Mouse (Mus musculus): ENCODE results near the gene Ptprf. TPM values are rescaled to one million over a fixed set of nuclear protein-coding genes. Genes with fewer than 3 reads are reported as not detected.

Ptprf gene
- polyA plus RNA-seq, 1 experiment, result 76.9 TPM

DNA sequence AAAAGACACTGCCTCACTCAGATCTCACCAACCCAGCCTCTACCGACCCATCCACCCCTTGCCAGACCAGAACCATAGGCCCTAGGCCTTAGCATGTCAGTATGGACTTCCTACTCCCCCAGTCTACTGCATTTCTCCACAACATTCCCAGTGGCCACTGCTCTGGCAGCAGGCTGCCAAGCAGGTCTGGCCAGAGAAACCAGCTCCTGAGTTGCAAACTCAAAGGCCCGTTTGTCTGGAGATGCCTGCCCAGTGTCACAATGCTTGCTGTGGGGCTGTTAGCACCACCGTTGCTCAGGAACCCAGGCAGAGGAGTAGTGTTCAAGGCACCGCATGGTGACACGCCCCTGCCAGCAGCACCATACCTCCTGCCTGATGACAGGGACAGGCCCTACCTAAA lies 5.0 kb downstream of the Ptprf start:
- no peak for DNase-seq (ENCODE audit: low read depth)

GRCm38 (mm10) chr4:118282182-118282562 lies 9.0 kb downstream of the Ptprf start:
- no peak for DNase-seq (ENCODE audit: low read depth)

DNA sequence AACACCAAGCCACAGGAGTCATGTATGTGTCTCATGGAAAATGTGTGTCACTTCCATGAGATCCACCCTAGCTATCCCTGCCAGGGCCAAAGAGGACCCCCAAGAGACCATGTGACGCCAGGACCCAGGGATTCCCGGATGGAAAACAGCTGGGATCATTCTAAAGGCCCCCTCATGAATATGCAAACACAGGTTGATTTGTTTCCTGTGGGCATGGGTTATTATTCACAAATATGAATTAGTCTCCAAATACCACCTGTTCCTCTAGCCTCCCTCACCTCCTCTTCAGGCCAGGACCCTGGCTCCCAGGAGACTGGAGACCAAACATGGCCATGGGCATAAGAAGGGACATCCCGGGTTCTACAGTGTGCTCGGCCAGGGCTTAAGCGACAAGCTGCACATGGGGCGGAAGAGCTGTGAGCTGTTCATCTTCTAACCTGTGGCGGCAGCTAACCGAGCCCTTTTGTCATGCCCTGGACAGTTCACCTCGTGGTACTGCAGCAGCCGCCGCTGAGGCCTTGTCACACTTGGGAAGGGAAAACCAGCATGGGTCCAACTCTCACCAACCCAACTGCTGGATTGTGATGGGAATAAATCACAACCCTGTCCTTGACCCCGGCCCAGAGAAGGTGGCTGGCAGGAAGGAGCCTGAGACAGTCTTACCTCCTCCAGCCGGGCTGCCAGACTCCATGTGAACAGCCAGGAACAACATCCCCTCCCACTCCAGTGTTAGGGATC lies 9.6 kb downstream of the Ptprf start:
- DNase-seq (ENCODE audit: low read depth), result no peak

DNA sequence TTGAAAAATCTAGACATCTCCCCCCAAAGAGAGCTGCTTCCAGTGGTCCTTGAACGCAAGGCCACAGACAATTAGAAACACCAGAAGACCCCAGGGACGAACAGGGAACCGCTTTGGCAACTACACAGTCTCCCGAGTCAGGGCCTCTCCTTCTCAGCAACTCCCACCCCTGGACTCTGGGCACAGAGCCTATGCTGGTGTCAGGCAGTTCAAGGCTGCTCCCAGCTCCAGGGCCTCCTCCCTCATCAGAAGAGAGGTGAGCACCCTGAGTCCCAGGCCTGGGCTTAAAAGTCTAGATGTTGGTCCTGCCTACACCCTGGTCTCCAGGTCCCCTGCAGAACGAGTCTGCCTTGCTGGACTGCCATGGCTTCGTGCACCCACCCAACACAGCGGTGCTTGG lies 10.7 kb downstream of the Ptprf start:
- no peak for DNase-seq (ENCODE audit: low read depth)

GRCm38 (mm10) chr4:118276520-118277232 lies 14.5 kb downstream of the Ptprf start:
- no peak for DNase-seq (ENCODE audit: low read depth)

GRCm38 (mm10) chr4:118275601-118276519 lies 15.3 kb downstream of the Ptprf start:
- DNase-seq (ENCODE audit: low read depth), result no peak

GRCm38 (mm10) chr4:118274521-118274920 lies 16.7 kb downstream of the Ptprf start:
- no peak for DNase-seq (ENCODE audit: low read depth)

DNA sequence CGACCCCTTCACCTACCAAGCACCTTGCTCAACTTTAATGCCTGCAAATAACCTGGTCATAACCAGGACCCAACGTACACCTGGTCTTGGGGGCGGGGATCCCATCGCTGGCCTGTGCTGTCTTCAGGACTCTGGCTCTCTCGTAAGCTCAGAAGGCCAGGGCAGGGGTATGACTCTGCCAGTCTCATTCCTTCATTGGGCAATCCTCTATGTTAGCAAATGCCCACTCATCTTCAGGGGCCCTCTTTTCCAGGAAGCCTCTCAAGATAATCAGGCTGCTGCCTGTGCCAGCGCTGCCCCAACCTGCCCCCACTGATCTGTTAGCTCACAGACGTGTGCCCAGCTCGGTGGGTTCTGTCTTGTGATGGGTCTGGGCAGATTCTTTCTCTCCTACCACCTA lies 17.2 kb downstream of the Ptprf start:
- no peak for DNase-seq (ENCODE audit: low read depth)

GRCm38 (mm10) chr4:118273545-118273944 lies 17.7 kb downstream of the Ptprf start:
- DNase-seq (ENCODE audit: low read depth), result no peak

- DNase-seq (ENCODE audit: low read depth), result no peak
These were observed 18.3 kb downstream of the Ptprf start for GRCm38 (mm10) chr4:118272871-118273270.

DNA sequence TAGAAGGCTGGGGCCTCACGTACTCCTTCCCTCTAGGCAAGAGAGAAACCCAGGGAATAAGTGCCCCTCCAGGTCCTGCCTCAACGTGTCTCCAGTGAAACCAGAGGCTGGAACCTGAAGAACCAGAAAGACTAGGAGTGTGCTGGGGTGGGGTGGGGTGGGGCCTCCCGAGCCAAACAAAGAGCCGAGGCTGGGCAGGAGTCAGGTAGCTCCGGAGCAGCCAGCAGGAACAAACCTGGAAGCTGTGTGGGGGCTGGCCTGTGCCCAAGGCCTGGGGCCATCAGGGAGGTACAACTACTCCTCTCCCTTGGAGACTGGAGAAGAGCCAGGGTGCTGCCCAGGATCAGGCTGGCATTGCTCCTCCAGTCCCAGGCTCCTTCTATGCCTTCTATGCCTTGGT lies 18.9 kb downstream of the Ptprf start:
- peak; percentile 95 for DNase-seq (ENCODE audit: low read depth)

DNA sequence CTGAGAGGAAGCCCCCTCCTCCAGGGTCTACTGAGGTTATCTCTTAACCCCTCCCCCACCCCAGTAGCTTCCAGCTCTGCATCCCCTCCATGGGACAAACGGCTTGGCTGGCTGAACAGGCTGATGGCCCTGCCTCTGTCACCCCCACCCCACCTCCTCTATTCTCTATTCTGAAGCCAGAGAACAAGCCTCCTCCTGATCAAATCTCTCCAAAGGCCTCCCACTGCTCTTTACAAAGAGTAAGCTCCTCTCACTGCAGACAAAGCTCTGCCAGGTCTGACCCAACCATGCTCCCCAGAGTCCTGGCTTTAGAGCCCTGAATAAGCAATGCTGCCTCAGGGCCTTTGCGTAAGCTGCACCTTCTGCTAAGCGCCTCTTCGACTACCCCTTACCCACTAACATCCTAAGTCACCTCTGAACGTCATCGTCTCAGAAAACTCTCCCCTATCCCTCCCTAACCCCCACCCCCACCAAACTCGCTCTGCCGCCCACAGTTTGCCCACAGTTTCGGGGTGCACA lies 19.6 kb downstream of the Ptprf start:
- no peak for DNase-seq (ENCODE audit: low read depth)

GRCm38 (mm10) chr4:118270706-118271105 lies 20.5 kb downstream of the Ptprf start:
- DNase-seq (ENCODE audit: low read depth), result no peak

DNA sequence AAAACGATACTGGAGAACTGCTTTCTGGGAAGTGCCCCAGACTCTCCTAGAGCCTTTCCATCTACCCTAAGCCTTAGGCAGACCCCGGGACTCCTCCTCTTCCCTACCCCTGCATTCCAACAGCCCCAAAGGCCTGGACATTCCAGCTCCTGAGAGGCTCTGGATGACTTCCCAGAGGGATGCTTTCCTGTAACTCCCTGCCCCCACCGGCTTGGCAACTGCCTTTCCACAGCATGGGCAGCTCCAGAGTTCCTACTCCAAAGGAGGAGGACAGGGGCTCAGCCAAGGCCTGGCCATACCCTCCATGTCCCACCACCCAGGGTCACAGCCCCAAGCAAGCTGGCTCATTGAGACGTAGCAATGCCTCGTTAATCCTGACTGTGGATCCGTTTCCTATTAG lies 21.2 kb downstream of the Ptprf start:
- DNase-seq (ENCODE audit: low read depth), result no peak

- DNase-seq (ENCODE audit: low read depth), result no peak
These were observed 22.6 kb downstream of the Ptprf start for GRCm38 (mm10) chr4:118268429-118269212.

DNA sequence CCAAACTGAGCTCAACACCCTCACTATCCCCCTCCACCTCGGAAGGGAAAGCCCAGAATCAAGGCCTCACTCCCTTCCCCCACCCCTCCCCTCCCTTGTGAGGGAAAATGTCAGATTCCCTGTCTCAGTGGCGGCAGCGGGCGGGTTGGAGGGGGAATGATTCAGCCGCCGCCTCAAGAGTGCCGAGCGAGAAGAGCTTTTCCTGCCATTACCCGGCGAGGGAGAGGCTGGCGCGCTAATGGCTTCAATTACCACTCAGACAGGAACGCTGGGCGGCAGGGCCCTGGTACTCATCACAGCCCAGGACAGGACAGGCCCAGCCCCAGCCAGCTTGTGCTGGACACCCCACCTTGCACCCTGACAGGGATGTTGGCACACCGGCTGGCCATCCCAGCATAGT lies 25.6 kb downstream of the Ptprf start:
- DNase-seq (ENCODE audit: low read depth), result no peak

GRCm38 (mm10) chr4:118261771-118262473 lies 29.3 kb downstream of the Ptprf start:
- DNase-seq (ENCODE audit: low read depth), result no peak

DNA sequence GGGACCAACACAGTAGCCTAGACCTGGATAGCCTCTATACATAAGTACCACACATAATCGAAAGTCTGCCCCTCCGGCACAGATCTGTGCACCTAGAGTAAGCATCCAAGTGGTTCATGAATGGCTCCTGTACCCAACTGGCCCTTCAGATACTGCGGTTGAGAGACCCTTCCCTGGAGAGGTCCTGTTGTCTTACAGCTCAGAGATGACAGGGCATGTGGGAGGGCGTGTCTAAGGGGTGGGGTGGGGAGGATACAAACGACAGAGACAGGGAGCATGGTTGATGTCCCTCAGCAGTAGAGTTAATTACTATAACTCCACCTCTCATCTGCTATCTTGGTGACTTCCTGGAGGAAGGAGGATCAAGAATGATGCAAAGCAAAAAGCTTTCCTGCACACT lies 29.9 kb downstream of the Ptprf start:
- DNase-seq (ENCODE audit: low read depth), result no peak

GRCm38 (mm10) chr4:118260551-118261267 lies 30.5 kb downstream of the Ptprf start:
- DNase-seq (ENCODE audit: low read depth), result no peak

Data from gonadal fat pad, adult 2 months (tissue).